Mouse (Mus musculus): ENCODE measurements at regions not wholly inside any gene's neighbourhood (a gene's known extent, or its start where the extent isn't known, plus 50 kb on each side); places are given as distances from the start of the nearest gene placed in this dataset.
A peak's percentile ranks its signal among the peaks of the same experiment; 100 is the strongest.

GRCm38 (mm10) chr3:47095288-47095687 is 647.3 kb upstream of the Pabpc4l start:
- ATAC-seq: no peak
- no peak for DNase-seq (ENCODE audit: low spot score)
- Histone ChIP-seq H3K9ac (replicated peaks; ENCODE audit: low read depth) (no peak overlapping the region), H3K36me3 (ENCODE audit: insufficient read depth, low read length) (no peaks in the 10 kb centered on the region), H3K4me3 (ENCODE audit: low read depth, low read length) (no peak overlapping the region), H3K27ac (ENCODE audit: low read length) (no peak overlapping the region), H3K9me3 (ENCODE audit: low read length) (no peaks in the 10 kb centered on the region), H3K27me3 (replicated peaks; ENCODE audit: insufficient read depth, low read length) (no peaks in the 10 kb centered on the region), H3K4me2 (replicated peaks; ENCODE audit: low read depth, low read length) (no peak overlapping the region), H3K4me1 (ENCODE audit: insufficient read depth, low read depth, low read length) (no peaks in the 10 kb centered on the region)
- no peak for TF ChIP-seq EP300 (IDR thresholded peaks at IDR 0.05)
- no peak for TF ChIP-seq CTCF (IDR thresholded peaks at IDR 0.05)
- 71% methylated on average over 7 of the region's 7 CpGs for WGBS

- no peaks in the 10 kb centered on the region for H3K36me3 ChIP-seq (ENCODE audit: insufficient read depth, low read length)
- TF ChIP-seq EP300 (IDR thresholded peaks at IDR 0.05) (no peak), CTCF (IDR thresholded peaks at IDR 0.05) (no peak)
- ATAC-seq (no peak), DNase-seq (ENCODE audit: low spot score) (no peak)
- no peak overlapping the region for H3K4me3 ChIP-seq (ENCODE audit: low read depth, low read length)
- no peaks in the 10 kb centered on the region for H3K27me3 ChIP-seq (replicated peaks; ENCODE audit: insufficient read depth, low read length)
- no peaks in the 10 kb centered on the region for H3K9me3 ChIP-seq (ENCODE audit: low read length)
- 95% methylated on average over 14 of the region's 14 CpGs for WGBS
- no peaks in the 10 kb centered on the region for H3K4me1 ChIP-seq (ENCODE audit: insufficient read depth, low read depth, low read length)
- no peak overlapping the region for H3K4me2 ChIP-seq (replicated peaks; ENCODE audit: low read depth, low read length)
- H3K27ac ChIP-seq (ENCODE audit: low read length): no peak overlapping the region
- H3K9ac ChIP-seq (replicated peaks; ENCODE audit: low read depth): no peak overlapping the region
These were observed 603.5 kb upstream of the Pabpc4l start for GRCm38 (mm10) chr3:47051563-47051962.

- H3K27me3 ChIP-seq (replicated peaks; ENCODE audit: insufficient read depth, low read length): no peaks in the 10 kb centered on the region
- no peak for ATAC-seq
- no peaks in the 10 kb centered on the region for H3K4me1 ChIP-seq (ENCODE audit: insufficient read depth, low read depth, low read length)
- no peak overlapping the region for H3K4me2 ChIP-seq (replicated peaks; ENCODE audit: low read depth, low read length)
- no peak for DNase-seq (ENCODE audit: low spot score)
- 72% methylated on average over 6 of the region's 6 CpGs for WGBS
- H3K36me3 ChIP-seq (ENCODE audit: insufficient read depth, low read length): no peaks in the 10 kb centered on the region
- no peak overlapping the region for H3K9ac ChIP-seq (replicated peaks; ENCODE audit: low read depth)
- no peak overlapping the region for H3K27ac ChIP-seq (ENCODE audit: low read length)
- TF ChIP-seq EP300 (IDR thresholded peaks at IDR 0.05) (no peak), CTCF (IDR thresholded peaks at IDR 0.05) (no peak)
- H3K4me3 ChIP-seq (ENCODE audit: low read depth, low read length): no peak overlapping the region
- no peaks in the 10 kb centered on the region for H3K9me3 ChIP-seq (ENCODE audit: low read length)
These were observed 577.7 kb upstream of the Pabpc4l start for GRCm38 (mm10) chr3:47025738-47026137.

GRCm38 (mm10) chr3:47019270-47019669 is 571.3 kb upstream of the Pabpc4l start:
- Histone ChIP-seq H3K9me3 (ENCODE audit: low read length) (no peaks in the 10 kb centered on the region), H3K4me2 (replicated peaks; ENCODE audit: low read depth, low read length) (no peak overlapping the region), H3K27ac (ENCODE audit: low read length) (no peak overlapping the region), H3K36me3 (ENCODE audit: insufficient read depth, low read length) (no peaks in the 10 kb centered on the region), H3K9ac (replicated peaks; ENCODE audit: low read depth) (no peak overlapping the region), H3K27me3 (replicated peaks; ENCODE audit: insufficient read depth, low read length) (no peaks in the 10 kb centered on the region), H3K4me1 (ENCODE audit: insufficient read depth, low read depth, low read length) (no peaks in the 10 kb centered on the region), H3K4me3 (ENCODE audit: low read depth, low read length) (no peak overlapping the region)
- ATAC-seq (no peak), DNase-seq (ENCODE audit: low spot score) (no peak)
- WGBS: 27% methylated on average over 1 of the region's 1 CpGs
- TF ChIP-seq CTCF (IDR thresholded peaks at IDR 0.05) (peak; percentile 33), EP300 (IDR thresholded peaks at IDR 0.05) (no peak)

- H3K27me3 ChIP-seq (replicated peaks; ENCODE audit: insufficient read depth, low read length): no peaks in the 10 kb centered on the region
- H3K4me3 ChIP-seq (ENCODE audit: low read depth, low read length): no peak overlapping the region
- no peak for TF ChIP-seq CTCF (IDR thresholded peaks at IDR 0.05)
- TF ChIP-seq EP300 (IDR thresholded peaks at IDR 0.05): no peak
- DNase-seq (ENCODE audit: low spot score): no peak
- H3K4me1 ChIP-seq (ENCODE audit: insufficient read depth, low read depth, low read length): no peaks in the 10 kb centered on the region
- no peak overlapping the region for H3K4me2 ChIP-seq (replicated peaks; ENCODE audit: low read depth, low read length)
- 88% methylated on average over 7 of the region's 7 CpGs for WGBS
- H3K36me3 ChIP-seq (ENCODE audit: insufficient read depth, low read length): no peaks in the 10 kb centered on the region
- no peak overlapping the region for H3K9ac ChIP-seq (replicated peaks; ENCODE audit: low read depth)
- no peaks in the 10 kb centered on the region for H3K9me3 ChIP-seq (ENCODE audit: low read length)
- ATAC-seq: no peak
- no peak overlapping the region for H3K27ac ChIP-seq (ENCODE audit: low read length)
These were observed 570.5 kb upstream of the Pabpc4l start for GRCm38 (mm10) chr3:47018565-47018964.

GRCm38 (mm10) chr3:47010459-47010858 is 562.4 kb upstream of the Pabpc4l start:
- ATAC-seq (no peak), DNase-seq (ENCODE audit: low spot score) (no peak)
- no peaks in the 10 kb centered on the region for H3K4me1 ChIP-seq (ENCODE audit: insufficient read depth, low read depth, low read length)
- no peak for TF ChIP-seq CTCF (IDR thresholded peaks at IDR 0.05)
- TF ChIP-seq EP300 (IDR thresholded peaks at IDR 0.05): no peak
- no peaks in the 10 kb centered on the region for H3K9me3 ChIP-seq (ENCODE audit: low read length)
- no peak overlapping the region for H3K27ac ChIP-seq (ENCODE audit: low read length)
- no peaks in the 10 kb centered on the region for H3K36me3 ChIP-seq (ENCODE audit: insufficient read depth, low read length)
- no peak overlapping the region for H3K4me3 ChIP-seq (ENCODE audit: low read depth, low read length)
- H3K9ac ChIP-seq (replicated peaks; ENCODE audit: low read depth): no peak overlapping the region
- H3K27me3 ChIP-seq (replicated peaks; ENCODE audit: insufficient read depth, low read length): no peaks in the 10 kb centered on the region
- H3K4me2 ChIP-seq (replicated peaks; ENCODE audit: low read depth, low read length): no peak overlapping the region
- 76% methylated on average over 1 of the region's 1 CpGs for WGBS

- DNase-seq (ENCODE audit: low spot score) (no peak), ATAC-seq (no peak)
- H3K9ac ChIP-seq (replicated peaks; ENCODE audit: low read depth): no peak overlapping the region
- H3K4me3 ChIP-seq (ENCODE audit: low read depth, low read length): no peak overlapping the region
- H3K36me3 ChIP-seq (ENCODE audit: insufficient read depth, low read length): no peaks in the 10 kb centered on the region
- H3K27ac ChIP-seq (ENCODE audit: low read length): no peak overlapping the region
- H3K27me3 ChIP-seq (replicated peaks; ENCODE audit: insufficient read depth, low read length): no peaks in the 10 kb centered on the region
- H3K4me2 ChIP-seq (replicated peaks; ENCODE audit: low read depth, low read length): no peak overlapping the region
- no peaks in the 10 kb centered on the region for H3K9me3 ChIP-seq (ENCODE audit: low read length)
- TF ChIP-seq EP300 (IDR thresholded peaks at IDR 0.05): no peak
- no peak for TF ChIP-seq CTCF (IDR thresholded peaks at IDR 0.05)
- no peaks in the 10 kb centered on the region for H3K4me1 ChIP-seq (ENCODE audit: insufficient read depth, low read depth, low read length)
These were observed 550.9 kb upstream of the Pabpc4l start for GRCm38 (mm10) chr3:46998916-46999315.

Data from lung, postnatal 0 days (tissue).